8 mouse cellular contexts compared by ENCODE assay signal in genomic region chr17:86964502-86964901, GRCm38 (mm10). TPM values are rescaled to one million over a fixed set of nuclear protein-coding genes. Genes with fewer than 3 reads are reported as not detected.
DNase-seq lines count a peak whose midpoint lies in the region; ATAC-seq and TF ChIP-seq lines count a peak whose summit lies in the region.

No protein-coding gene starts in this region.

- peaks cover 16% of the 10 kb centered on the region for H3K36me3 ChIP-seq in heart, embryonic 13.5 days
- H3K36me3 ChIP-seq in liver, embryonic 15.5 days (replicated peaks): no peaks in the 10 kb centered on the region
- no peaks in the 10 kb centered on the region for H3K36me3 ChIP-seq in neural tube, embryonic 12.5 days

- H3K27me3 ChIP-seq in heart, embryonic 13.5 days (replicated peaks): no peaks in the 10 kb centered on the region
- H3K27me3 ChIP-seq in liver, embryonic 15.5 days: peaks cover 45% of the 10 kb centered on the region
- no peaks in the 10 kb centered on the region for H3K27me3 ChIP-seq in neural tube, embryonic 12.5 days (replicated peaks)

- peak; percentile 31 for ATAC-seq in heart, embryonic 13.5 days (ENCODE audit: extremely low read depth, insufficient number of reproducible peaks, low FRiP score, low TSS enrichment)
- ATAC-seq in liver, embryonic 15.5 days (ENCODE audit: insufficient read depth): peak; percentile 27; the same call in 1 of the 2 replicates
- ATAC-seq in neural tube, embryonic 12.5 days (ENCODE audit: low FRiP score, low read depth): peak; percentile 42

- no peaks in the 10 kb centered on the region for H3K9me3 ChIP-seq in heart, embryonic 13.5 days
- no peaks in the 10 kb centered on the region for H3K9me3 ChIP-seq in liver, embryonic 15.5 days (replicated peaks)
- H3K9me3 ChIP-seq in neural tube, embryonic 12.5 days: no peaks in the 10 kb centered on the region

- H3K4me2 ChIP-seq in heart, embryonic 13.5 days: peak overlapping the region; percentile 89
- H3K4me2 ChIP-seq in liver, embryonic 15.5 days: peak overlapping the region; percentile 75
- H3K4me2 ChIP-seq in neural tube, embryonic 12.5 days (replicated peaks): peak overlapping the region; percentile 92

- peaks cover 47% of the 10 kb centered on the region for H3K4me1 ChIP-seq in bone marrow macrophage, adult 2 months (ENCODE audit: control insufficient read depth, insufficient read depth, low read length)
- peaks cover 77% of the 10 kb centered on the region for H3K4me1 ChIP-seq in heart, embryonic 13.5 days
- H3K4me1 ChIP-seq in liver, embryonic 15.5 days (replicated peaks): peaks cover 7% of the 10 kb centered on the region; the same call in 1 of the 2 replicates
- peaks cover 26% of the 10 kb centered on the region for H3K4me1 ChIP-seq in neural tube, embryonic 12.5 days

- H3K27ac ChIP-seq in bone marrow macrophage, adult 2 months (ENCODE audit: insufficient read depth, low read depth, low read length): peak overlapping the region; percentile 72
- peak overlapping the region; percentile 98 for H3K27ac ChIP-seq in heart, embryonic 13.5 days (replicated peaks)
- H3K27ac ChIP-seq in liver, embryonic 15.5 days (replicated peaks): no peak overlapping the region
- peak overlapping the region; percentile 43; the same call in 1 of the 2 replicates for H3K27ac ChIP-seq in neural tube, embryonic 12.5 days

- peak; percentile 93 for DNase-seq in A20 (ENCODE audit: low read depth, low spot score)
- DNase-seq in fibroblast of lung, adult 2 months (ENCODE audit: low read depth): peak; percentile 95
- peak; percentile 83 for DNase-seq in kidney, postnatal 10 days
- DNase-seq in urinary bladder, postnatal 36 days (ENCODE audit: low spot score in 2 of 2): peak; percentile 42 to 79

- no peak for TF ChIP-seq CTCF in bone marrow macrophage, adult 2 months (IDR thresholded peaks at IDR 0.05; ENCODE audit: low read depth, low read length)

- peak overlapping the region; percentile 99 for H3K9ac ChIP-seq in heart, embryonic 13.5 days
- no peak overlapping the region for H3K9ac ChIP-seq in liver, embryonic 15.5 days
- peak overlapping the region; percentile 91 for H3K9ac ChIP-seq in neural tube, embryonic 12.5 days

- under 1% methylated on average over 10 of the region's 10 CpGs for WGBS in heart, embryonic 13.5 days
- WGBS in liver, embryonic 15.5 days (ENCODE audit: insufficient replicate concordance): 3% methylated on average over 10 of the region's 10 CpGs
- WGBS in neural tube, embryonic 12.5 days: under 1% methylated on average over 10 of the region's 10 CpGs

- no peak for TF ChIP-seq POLR2A in bone marrow macrophage, adult 2 months (IDR thresholded peaks at IDR 0.05; ENCODE audit: borderline replicate concordance, low read depth, low read length)

- H3K4me3 ChIP-seq in bone marrow macrophage, adult 2 months (ENCODE audit: insufficient read depth, low read length): peak overlapping the region; percentile 96
- peak overlapping the region; percentile 95 for H3K4me3 ChIP-seq in heart, embryonic 13.5 days
- peak overlapping the region; percentile 60; the same call in 1 of the 2 replicates for H3K4me3 ChIP-seq in liver, embryonic 15.5 days (replicated peaks)
- H3K4me3 ChIP-seq in neural tube, embryonic 12.5 days: peak overlapping the region; percentile 82

RNA-seq across cellular contexts. Expression of gene Rhoq, which starts 1.6 kb away (rescaled TPM):
- polyA plus RNA-seq in bone marrow macrophage, adult 2 months (2012; ENCODE audit: insufficient read depth, insufficient read length, missing spikeins): 45.7 and 50.2 TPM in 2 replicates
- polyA plus RNA-seq in heart, embryonic 13.5 days (2015; fragmentation: Nextera tagmentation; extraction: Ambion mirVana): 18.4 and 18.5 TPM in 2 replicates
- 1.4 TPM in 2 replicates for polyA plus RNA-seq in liver, embryonic 15.5 days (2015; fragmentation: Nextera tagmentation; extraction: Ambion mirVana)
- polyA plus RNA-seq in neural tube, embryonic 12.5 days (2016; fragmentation: Nextera tagmentation; extraction: Ambion mirVana): 12.8 and 14.3 TPM in 2 replicates

RNA-seq across cellular contexts. Expression of gene Atp6v1e2, which starts 16.8 kb away (rescaled TPM):
- not detected in 2 replicates for polyA plus RNA-seq in bone marrow macrophage, adult 2 months (2012; ENCODE audit: insufficient read depth, insufficient read length, missing spikeins)
- not detected in 2 replicates for polyA plus RNA-seq in heart, embryonic 13.5 days (2015; fragmentation: Nextera tagmentation; extraction: Ambion mirVana)
- polyA plus RNA-seq in liver, embryonic 15.5 days (2015; fragmentation: Nextera tagmentation; extraction: Ambion mirVana): not detected in 2 replicates
- not detected in 2 replicates for polyA plus RNA-seq in neural tube, embryonic 12.5 days (2016; fragmentation: Nextera tagmentation; extraction: Ambion mirVana)

RNA-seq across cellular contexts. Expression of gene Tmem247, which starts 47.4 kb away (rescaled TPM):
- polyA plus RNA-seq in bone marrow macrophage, adult 2 months (2012; ENCODE audit: insufficient read depth, insufficient read length, missing spikeins): not detected in 2 replicates
- not detected in 2 replicates for polyA plus RNA-seq in heart, embryonic 13.5 days (2015; fragmentation: Nextera tagmentation; extraction: Ambion mirVana)
- polyA plus RNA-seq in liver, embryonic 15.5 days (2015; fragmentation: Nextera tagmentation; extraction: Ambion mirVana): not detected in 2 replicates
- polyA plus RNA-seq in neural tube, embryonic 12.5 days (2016; fragmentation: Nextera tagmentation; extraction: Ambion mirVana): not detected in 2 replicates
